Mouse (Mus musculus) MN1 (cell line): Measurements from ENCODE around the gene Oprl1.

Experiments
- DNase-seq: peaks from one replicate; pipeline ENCODE4 v3.0.0-alpha.2; 2016; ENCODE audit warnings: low spot score

Oprl1 gene

DNA sequence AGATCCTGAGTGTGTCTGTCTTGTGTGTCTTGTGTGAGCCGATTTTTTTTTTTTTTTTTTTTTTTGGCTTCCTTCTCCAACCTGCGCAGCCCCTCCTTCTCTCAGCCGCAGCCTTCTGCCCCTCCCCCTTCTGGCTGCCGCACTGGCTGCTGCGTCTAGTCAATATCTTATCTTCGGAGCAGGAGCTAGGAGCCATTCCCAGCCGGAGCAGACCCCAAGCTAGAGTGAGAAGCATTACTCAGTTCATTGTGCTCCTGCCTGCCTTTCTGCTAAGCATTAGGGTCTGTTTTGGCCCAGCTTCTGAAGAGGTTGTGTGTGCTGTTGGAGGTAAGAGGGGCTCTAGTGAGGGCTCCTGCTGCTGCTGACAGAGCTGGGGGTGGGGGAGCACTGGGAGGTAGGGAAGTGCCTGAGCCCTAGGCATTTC lies at the start of gene Oprl1:
Gene Oprl1 (plus strand): TSS at position 114 of the 424 bp plus-strand sequence.
- peak; percentile 65 for DNase-seq

DNA sequence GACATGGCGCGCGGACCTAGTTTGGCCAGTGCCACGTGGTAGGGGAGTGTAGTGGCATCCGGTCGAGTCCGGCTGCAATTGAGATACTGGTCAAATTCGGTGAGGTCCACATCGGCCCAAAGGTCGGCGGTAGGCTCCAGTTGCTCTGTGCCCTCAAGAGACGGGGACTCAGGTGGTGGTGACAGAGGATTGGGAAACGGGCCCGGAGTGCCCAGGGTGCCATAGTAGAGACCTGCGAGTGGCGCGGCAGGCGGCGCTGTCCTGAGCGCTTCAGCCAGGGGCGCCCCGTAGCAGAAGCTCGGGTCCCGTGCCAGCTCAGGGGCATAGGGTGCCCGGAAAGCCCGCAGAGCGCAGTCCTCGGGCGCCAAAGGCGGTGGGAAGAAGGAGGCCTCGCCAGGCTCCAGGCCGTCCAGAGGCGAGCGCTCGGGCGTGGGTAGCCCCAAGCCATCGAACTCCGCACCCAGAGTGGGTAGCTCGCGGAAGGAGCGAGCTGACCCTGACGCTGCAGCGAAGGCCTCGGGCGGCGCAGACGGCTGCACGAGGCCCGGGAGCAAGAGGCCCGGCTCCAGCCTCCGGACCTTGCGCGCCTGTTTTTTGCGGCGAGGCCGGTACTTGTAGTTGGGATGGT lies 44.4 kb upstream of the Oprl1 start:
- DNase-seq: no peak

DNA sequence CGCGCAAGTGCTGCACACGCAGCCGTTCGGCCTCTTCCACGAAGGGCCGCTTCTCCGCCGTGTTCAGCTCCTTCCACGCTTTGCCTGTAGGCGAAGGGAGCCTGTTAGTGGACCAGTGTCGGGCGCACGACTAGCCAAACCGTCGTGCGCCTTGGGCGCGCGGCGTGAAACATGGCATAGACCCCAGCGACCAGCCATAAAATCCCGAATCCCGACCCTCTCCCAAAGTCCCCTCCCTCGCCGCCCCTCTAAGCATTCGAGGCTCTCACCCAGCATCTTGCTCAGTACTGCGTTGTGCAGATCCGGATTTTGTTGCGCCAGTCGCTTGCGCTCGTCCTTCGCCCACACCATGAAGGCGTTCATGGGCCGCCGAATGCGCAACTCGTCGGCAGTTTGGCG lies 43.9 kb upstream of the Oprl1 start:
- DNase-seq: no peak

DNA sequence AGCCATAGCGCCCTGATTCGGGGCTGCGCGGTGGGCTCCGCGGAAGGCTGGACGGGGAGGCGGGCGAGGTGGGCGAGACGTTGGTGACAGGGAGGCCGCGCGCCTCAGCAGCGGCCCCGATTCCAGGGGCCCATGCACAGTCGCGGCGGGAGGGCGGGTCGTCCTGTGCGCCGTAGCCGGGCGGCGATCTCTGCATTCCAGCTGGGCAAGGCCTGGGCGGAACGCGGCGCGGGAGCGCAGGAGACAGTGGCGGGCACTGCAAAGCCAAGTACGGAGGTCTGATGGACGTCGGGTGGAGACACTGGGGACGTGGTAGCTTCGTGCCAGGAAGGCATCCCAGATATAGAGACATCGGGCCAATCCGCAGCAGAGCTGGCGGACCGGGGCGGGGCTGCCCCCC lies 43.5 kb upstream of the Oprl1 start, which contains the start of gene Sox18:
Gene Sox18 (minus strand): TSS at position 315 of the 400 bp plus-strand sequence.
- DNase-seq: no peak

DNA sequence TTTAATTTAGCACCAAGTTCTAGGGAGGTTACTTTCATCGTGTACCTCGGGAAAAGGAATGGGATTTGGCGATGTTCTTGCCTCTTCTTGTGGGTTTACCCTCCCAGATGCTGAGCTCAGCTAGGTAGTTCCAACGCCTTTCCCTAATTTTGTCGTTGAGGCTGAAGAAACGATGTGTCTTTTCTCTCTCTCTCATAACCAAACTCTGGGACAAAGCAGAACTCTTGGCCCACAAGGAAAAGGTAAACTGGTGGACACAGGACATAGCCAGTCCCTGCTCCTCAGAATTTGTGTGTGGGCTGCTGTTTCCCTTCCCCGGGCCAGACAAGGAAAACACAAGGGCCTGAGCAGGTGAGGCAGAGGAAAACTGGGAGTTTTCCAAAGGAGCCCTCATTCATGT lies 42.8 kb upstream of the Oprl1 start:
- DNase-seq: no peak

DNA sequence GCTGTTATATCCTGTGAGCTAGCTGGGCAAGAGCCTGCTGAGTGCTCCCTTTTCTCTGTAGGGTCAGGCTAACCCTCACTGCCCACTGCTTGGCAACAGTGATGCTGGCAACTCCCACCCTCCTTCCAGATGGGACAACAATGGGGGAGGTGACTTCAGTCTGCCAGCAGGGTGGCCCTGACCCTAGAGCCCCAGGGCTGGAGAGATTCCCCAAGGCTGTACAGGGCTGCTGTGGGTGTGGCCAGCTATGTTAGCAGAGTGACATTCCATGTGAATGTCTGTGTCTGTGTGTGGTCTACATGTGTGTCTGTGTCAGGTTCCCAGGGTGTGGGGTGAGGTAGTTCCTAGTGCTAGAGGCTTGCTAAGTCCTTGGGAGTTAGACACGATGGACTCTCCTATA lies 41.3 kb upstream of the Oprl1 start:
- DNase-seq: no peak

DNA sequence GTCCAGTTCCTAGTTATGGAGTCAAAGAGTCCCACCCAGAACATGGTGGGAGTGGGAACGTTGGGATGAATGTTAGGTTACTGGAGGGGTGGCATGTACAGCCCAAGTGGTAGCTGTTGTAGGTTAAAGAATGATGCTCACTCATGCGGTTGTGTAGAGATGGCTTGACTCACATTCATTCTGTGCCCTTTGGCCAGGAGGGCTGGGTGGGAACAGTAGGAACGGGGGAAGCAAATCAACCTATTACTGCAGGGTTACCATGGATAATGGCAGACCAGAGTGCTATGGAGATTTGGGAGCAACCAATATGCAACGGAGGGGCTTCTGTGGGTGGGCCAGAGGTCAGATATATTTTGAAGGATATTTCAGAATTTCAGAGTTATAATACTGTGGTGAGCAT lies 39.9 kb upstream of the Oprl1 start:
- DNase-seq: no peak

DNA sequence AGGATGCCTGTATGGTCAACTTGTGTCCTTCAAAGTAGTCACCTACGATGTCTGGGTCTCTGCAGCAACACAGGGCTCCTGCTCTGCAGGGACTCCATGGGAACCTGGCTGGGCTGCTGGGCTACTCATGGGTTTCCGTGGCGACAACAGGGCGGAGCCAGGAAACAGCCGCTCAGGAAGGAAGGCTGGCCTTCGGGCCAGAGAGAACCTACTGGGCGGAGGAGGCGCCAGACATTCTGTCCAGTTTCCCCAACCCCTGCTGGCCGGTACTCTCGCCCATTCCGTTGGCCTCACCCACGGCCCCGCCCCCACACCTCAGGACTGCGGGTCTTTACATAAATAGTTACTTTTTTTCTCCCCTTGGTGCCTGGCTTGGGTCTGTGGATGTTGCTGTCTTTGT lies 39.4 kb upstream of the Oprl1 start:
- peak; percentile 91 for DNase-seq

DNA sequence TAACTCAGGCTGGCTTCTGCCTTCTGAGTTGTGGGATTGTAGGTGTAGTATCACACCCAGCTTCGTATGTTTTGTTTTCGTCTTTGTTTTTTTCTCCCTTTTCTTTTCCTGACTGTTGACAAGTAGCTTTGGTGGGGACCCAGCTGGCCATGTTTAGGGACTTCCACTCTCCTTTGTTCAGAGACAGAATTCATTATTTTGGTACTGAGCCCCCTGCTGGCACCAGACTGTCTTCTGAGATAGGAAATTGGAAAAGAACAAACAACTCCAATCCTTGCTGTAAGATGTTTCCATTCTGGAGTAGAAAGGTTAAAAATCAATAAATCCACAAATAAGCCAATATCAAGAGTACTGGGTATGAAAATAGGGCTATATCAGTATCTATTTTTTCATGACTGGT lies 38.4 kb upstream of the Oprl1 start:
- peak; percentile 62 for DNase-seq

DNA sequence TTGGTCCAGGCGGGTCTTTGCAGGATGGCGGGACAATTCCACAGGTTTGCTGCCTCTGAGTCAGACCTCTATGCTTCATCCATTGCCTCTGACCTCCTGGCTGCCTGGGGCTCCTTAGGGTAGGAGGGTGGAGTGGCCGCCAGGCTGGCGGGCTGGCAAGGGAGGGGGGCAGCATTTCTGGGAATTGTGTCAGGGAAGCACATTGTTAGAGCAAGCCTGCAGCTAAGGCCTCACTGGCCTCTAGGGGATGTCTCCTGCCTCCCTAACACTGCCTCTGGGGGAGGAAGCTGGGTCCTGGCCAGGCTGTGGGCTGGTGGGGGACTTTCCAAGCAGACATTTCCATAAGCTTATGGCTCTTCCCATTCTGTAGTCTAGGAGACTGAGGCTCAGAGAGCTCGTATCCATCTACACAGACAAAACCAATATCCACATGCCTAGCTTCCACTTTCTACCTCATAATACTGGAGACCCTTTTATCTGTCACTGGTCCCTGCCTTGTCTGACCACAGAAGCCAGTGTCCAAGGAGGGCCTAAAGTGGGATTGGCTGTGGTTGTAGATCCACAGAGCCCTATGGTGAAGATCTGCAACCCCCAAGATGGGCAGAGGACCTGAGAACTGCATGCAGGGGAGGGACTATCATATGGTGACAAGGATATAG lies 37.6 kb upstream of the Oprl1 start:
- DNase-seq: peak; percentile 48

DNA sequence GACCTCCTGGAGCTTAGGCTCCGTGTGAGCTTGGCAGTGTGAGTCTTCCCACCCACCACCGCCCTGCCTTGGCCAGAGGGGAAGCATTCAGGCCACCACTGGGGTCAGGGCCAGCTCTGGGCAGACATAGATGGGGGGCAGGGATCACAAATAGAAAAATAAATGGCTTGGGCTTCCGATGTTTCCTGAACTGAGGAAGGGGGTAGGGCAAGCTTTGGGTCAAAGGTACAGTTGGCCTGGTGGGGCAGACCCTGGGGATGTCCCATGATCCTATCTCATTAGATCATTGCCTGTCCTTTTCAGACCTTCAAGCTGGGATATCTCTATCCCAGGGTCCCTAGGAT lies 37.1 kb upstream of the Oprl1 start:
- no peak for DNase-seq

DNA sequence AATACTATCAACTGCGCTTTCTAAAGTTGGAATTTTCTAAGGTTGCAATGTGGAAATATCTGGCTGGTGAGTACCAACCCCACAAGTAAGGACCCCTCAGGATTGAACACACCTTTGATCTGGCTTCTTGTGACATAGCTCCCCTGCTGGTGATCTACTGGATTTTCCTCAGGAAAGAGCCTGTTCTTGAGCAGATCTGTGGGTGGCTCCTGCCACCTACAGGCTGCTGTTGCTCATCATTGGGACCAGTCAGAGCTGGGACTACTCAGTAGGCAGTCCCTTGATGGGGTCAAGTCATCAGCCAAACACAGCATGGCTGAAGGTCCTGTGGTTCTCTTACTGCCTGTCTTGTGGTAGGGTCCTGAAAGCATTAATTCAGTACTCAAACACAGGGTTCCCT lies 36.0 kb upstream of the Oprl1 start:
- peak; percentile 94 for DNase-seq

DNA sequence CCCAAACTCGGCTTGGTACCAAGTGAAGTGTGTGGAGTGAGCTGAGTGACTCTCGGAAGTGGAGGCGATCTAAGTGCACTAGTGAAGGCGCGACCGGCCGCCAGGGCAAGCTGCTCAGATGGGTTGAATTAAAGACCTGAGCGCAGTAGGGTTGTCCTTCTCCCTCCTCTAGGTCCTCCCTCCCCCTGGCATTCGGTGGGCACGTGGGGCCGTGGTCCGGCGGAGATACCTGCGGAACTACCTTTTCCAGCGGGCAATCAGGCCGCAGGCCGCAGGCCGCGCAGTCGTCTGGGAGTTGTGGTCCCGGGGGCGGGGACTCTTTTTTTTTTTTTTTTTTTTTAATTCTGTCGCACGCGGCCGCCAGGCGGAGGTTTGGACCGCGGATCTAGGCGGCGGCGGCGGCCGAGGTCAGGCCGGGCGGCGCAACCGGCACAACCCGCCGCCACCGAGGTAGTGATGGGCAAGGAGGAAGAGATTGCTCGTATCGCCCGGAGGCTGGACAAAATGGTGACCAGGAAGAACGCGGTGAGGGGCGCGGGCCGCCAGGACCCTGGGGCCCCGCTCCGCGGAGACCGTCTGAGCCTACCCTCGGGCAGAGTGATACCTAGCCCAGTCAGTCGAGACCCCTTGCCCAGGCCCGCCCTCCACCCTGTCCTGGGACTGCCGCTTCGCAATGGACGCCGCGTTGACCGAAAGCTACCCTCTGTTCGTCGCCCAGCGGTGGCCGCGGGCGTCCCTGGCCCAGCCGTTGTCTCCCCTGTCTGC lies 34.7 kb upstream of the Oprl1 start, which contains the start of gene Tcea2:
Gene Tcea2 (plus strand): TSS at position 360 of the 765 bp plus-strand sequence.
- peak; percentile 88 for DNase-seq

DNA sequence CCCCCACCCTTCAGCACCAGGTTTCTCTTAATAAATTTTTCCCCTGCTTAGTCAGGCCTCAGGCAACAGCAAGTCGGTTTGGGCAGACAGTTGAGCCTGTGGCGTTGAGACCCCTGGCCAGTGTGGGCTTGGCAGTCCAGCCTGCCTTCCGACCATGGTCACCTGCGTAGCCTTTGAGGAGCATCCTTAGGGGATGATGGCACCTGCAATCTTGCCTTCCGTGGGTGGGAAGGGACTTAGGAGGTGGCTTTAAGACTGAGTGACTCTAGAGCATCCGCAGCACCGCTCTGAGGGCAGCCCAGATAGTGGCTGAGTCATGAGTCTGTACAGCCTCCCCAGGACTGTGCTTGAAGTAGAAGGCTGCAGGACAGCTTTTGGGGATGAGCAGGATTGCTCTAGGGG lies 34.1 kb upstream of the Oprl1 start:
- DNase-seq: peak; percentile 65

DNA sequence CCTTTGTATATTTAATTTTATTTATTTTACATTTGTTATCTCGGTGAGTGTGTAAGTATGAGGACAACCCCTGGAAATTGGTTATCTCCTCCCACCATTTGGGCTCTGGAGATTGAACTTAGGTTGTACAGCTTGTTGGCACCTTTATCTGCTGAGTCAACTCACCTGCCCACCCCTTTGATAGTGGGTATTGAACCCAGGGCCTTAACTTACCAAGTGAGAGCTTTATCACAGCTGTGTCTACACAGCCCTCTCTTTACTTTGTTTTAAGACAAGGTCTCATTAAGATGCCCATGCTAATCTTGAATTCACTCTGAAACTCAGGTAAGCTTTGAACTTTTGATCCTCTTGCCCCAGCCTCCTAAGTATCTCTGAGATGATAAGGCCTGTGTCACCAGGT lies 32.8 kb upstream of the Oprl1 start:
- no peak for DNase-seq

DNA sequence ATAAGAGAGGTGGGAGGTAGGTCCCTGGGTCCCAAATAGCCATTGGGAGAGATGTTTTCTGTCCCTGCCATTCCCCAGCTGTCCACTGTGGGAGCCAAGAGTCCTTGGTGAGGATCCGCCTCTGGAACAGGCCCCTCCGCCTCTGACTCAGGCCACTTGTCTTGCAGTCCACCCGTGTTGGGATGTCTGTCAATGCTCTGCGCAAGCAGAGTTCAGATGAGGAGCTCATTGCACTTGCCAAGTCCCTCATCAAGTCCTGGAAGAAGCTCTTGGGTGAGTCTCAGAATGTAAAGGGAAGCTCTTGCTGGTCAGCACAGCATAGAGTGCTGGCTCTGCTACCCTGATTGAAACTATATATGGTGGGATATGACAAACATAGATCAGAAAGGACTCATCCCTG lies 31.4 kb upstream of the Oprl1 start:
- no peak for DNase-seq

DNA sequence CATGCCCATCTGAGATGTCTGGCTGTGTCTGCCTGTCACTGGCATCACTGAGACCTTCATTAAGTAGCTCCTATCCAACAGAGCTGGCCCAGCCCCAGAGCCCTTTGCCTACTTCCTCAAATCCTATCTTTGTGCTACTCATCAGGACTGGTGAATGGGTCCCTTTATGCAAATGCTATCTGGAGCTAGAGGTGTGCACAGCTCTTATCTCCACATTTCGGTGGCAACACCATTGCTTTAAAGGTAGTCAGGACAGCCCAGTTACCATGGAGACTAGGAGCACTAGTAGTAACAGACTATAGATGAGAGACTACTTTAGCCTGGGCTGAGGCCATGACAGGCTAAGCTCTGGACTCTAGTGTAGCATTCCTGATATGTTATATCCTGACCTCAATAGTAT lies 30.1 kb upstream of the Oprl1 start:
- DNase-seq: no peak

DNA sequence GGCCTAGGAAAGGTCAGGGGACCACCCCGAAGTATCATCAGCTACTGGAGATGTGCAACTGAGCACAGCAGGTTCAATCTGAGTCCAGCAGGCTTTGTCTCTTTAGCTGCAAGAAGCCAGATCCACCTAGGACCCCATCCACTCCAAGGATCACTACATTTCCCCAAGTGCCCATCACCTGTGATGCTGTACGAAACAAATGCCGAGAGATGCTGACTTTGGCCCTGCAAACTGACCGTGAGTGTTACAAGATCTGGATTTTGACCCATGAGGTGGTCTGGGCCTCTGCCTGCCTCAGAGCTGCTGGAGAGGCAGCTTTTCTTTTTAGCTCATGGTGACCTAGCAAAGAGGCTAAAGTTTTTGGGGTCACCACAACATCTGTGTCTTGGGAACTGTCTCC lies 29.1 kb upstream of the Oprl1 start:
- DNase-seq: no peak

DNA sequence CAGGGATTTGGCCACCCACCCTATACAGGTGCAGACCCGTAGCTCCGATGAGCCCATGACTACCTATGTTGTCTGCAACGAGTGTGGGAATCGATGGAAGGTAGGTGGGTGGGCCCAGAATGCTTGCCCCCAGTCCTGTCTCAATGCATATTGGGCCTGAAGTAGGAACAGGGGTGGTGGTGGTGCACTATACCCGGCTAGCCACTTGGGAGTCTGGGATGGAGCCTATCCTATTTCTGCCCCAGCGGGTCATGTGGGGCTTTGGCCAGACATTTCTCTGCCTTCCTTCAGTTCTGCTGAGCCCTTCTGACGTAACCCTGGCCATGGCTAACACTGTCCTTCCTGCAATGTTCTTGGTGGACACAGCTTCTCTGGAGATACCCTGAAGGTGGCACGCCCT lies 27.2 kb upstream of the Oprl1 start:
- DNase-seq: no peak

DNA sequence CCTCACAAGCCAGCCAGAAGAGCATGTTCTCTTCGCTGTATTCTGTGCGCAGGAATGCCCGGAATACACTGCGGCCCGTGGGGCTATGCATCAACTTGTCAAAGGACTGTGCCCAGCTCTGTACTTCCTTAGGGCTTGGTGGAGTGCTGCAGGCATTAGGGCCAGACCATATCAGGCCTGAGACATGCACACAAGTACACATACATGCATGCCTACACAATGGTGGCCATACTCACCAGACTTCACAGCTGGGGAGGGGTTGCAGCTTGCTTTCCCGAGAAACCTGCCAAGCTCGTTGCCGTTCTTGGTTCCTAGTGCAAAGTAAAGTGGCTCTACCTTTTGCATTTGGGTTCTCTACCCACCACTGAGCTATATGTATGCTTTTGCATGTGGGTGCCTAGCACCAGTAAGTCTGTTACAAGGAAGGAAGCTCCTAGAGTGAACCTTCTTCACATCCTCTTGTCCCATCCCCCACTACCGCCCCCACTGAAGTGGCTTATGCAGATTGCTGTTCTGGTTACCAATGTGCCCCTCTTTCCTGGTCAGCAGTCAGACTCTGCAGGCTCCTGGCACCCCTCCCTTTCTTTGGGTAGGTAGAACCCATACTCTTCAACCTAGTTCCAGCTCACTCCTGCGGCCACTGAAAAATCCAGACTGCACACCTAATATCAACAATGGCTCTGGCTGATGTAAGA lies 25.2 kb upstream of the Oprl1 start:
- DNase-seq: no peak

DNA sequence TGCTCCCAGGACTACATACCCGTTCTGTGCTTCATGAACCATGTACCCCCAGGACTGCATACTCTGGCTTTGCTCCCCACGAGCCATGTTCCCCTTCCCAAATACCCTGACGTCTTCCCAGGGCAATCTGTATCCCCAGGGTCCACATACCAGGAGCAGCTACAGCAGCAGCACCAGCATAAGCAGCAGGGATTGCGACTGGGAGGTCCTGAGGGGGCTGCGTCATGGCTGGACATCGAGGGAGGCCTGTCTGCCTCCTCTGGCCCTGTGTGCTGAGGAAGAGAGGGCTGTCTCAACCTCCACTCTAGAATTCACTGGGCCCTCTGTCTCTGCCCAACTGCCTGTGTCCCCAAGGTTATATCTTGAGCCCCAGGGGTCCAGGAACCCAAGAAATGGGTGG lies 23.7 kb upstream of the Oprl1 start:
- DNase-seq: no peak

DNA sequence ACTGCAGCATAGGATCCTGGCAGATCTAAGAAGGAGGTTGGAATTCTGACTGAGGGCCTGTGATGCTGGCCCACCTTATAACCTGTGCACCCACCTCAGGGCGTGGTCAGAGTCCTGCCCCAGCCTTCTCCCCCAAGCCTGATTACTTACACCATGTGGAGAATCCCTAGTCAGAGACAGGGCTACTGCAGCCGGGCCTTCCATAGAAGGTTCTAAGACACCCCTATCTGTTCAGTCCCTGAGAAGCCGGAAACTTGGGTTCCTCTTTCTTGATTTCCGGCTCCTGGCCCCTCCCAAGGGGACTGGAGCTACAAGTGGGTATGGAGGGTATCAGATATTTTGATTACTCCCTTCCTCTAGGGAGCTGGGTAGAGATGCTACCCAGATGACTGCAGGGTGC lies 23.2 kb upstream of the Oprl1 start:
- DNase-seq: no peak

DNA sequence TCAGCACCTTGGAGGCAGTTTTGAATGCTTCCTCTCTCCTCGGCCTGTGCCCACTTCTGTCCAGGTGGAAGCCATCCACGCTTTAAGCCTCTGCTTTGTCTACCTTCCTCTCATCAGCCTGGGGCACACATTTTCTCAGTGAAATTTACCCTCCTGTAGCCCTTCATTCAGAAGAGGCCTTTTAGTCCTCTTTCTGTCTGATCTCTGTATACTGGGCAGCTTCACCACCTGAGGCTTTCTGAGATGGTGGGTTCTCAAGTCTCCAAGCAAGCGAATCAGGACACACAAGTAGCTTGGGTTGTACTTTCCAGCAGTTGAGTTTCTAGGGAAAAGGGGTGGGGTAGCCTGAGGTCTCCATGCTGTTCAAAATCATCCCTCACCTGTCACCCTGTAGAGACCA lies 22.5 kb upstream of the Oprl1 start:
- DNase-seq: no peak
